Mouse (Mus musculus): ENCODE data around the gene Zhx3.

Zhx3 gene

GRCm38 (mm10) chr2:160730797-160731116 lies 142.0 kb downstream of the Zhx3 start:
- in situ Hi-C loops (cut with MseI, MboI), result no loop called here

- in situ Hi-C loops (cut with MseI, MboI), result no loop called here
Measured at GRCm38 (mm10) chr2:160729851-160730796, 142.7 kb downstream of the Zhx3 start.

- in situ Hi-C loops (cut with MseI, MboI), result no loop called here
Measured at GRCm38 (mm10) chr2:160729436-160729835, 143.4 kb downstream of the Zhx3 start.

- in situ Hi-C loops (cut with MseI, MboI), result no loop called here
Measured at GRCm38 (mm10) chr2:160728972-160729371, 143.8 kb downstream of the Zhx3 start.

GRCm38 (mm10) chr2:160725877-160726864 lies 146.6 kb downstream of the Zhx3 start:
- in situ Hi-C loops (cut with MseI, MboI), result no loop called here

- in situ Hi-C loops (cut with MseI, MboI), result no loop called here
Measured at GRCm38 (mm10) chr2:160724536-160724935, 148.3 kb downstream of the Zhx3 start.

- in situ Hi-C loops (cut with MseI, MboI), result no loop called here
Measured at GRCm38 (mm10) chr2:160723613-160724375, 149.0 kb downstream of the Zhx3 start.

GRCm38 (mm10) chr2:160722714-160723113 lies 150.1 kb downstream of the Zhx3 start:
- in situ Hi-C loops (cut with MseI, MboI), result no loop called here

GRCm38 (mm10) chr2:160718811-160719210 lies 154.0 kb downstream of the Zhx3 start:
- in situ Hi-C loops (cut with MseI, MboI), result loop anchor here in 1 of 2 experiments (10.0 kb wide), 1 partner anchor 166 kb away; the partner anchor contains the start of gene Lpin3

- in situ Hi-C loops (cut with MseI, MboI), result loop anchor here in 1 of 2 experiments (10.0 kb wide), 1 partner anchor 168 kb away; the partner anchor contains the start of gene Lpin3
Measured at GRCm38 (mm10) chr2:160717269-160717668, 155.5 kb downstream of the Zhx3 start.

- in situ Hi-C loops (cut with MseI, MboI), result loop anchor here in 1 of 2 experiments (10.0 kb wide), 1 partner anchor 169 kb away; the partner anchor contains the start of gene Lpin3
Measured at GRCm38 (mm10) chr2:160715463-160716030, 157.3 kb downstream of the Zhx3 start.

- in situ Hi-C loops (cut with MseI, MboI), result no loop called here
Measured at GRCm38 (mm10) chr2:160707673-160708072, 165.1 kb downstream of the Zhx3 start.

GRCm38 (mm10) chr2:160702824-160703223 lies 170.0 kb downstream of the Zhx3 start:
- in situ Hi-C loops (cut with MseI, MboI), result no loop called here

- in situ Hi-C loops (cut with MseI, MboI), result no loop called here
Measured at GRCm38 (mm10) chr2:160701603-160702002, 171.2 kb downstream of the Zhx3 start.

GRCm38 (mm10) chr2:160700271-160700670 lies 172.5 kb downstream of the Zhx3 start:
- in situ Hi-C loops (cut with MseI, MboI), result no loop called here

All from mouse trophoblast stem cell (cell line).